Comparison of ENCODE assay signal across 8 mouse cellular contexts in the genomic region with DNA sequence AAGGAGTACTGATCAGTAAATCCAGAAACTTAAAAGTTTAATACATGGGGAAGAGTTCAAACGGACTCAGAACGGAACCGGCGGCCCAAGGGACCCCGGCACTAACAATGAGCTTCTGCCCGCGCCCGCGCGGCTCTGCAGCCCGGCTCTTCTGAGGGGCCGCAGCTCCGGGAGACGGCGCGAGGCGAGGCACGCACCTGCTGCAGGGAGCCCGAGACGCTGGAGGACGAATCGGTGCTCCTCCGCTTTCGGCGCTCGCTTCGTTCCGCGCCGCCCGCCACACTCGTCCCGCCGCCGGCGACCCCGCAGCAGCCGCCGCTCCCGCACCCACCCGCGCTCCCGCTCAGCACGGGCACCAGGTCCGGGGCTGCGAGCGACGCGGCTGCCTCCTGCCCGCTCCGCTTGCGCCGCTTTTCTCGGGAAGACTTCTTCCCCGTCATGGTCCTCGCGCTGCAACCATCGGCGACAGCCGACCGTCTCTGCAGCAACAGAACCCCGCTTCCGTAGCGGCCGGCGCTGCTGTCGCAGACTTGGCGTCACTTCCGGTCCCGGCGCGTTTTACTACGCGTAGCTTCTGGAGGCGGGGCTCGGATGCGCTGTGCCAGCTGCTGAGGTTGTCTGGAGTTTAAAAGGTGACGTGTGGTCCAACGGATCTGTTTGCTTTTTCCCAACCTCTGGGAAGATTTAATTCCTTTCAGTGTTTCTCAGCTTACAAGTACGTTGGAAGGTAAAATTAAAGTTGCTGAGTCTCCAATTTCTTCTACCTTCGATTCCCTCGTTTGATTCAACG. TPM values are rescaled to one million over a fixed set of nuclear protein-coding genes. Genes with fewer than 3 reads are reported as not detected.
DNase-seq lines count a peak whose midpoint lies in the region; ATAC-seq and TF ChIP-seq lines count a peak whose summit lies in the region.

A gene (plus strand): TSS at position 282 of the 790 bp plus-strand sequence.
A gene (minus strand): TSS at position 532 of the 790 bp plus-strand sequence.

- peak within 1 kb of the TSS; percentile 45 for H3K4me2 ChIP-seq in forebrain, embryonic 15.5 days (replicated peaks)

- no peak for TF ChIP-seq CTCF in lung, adult 2 months (IDR thresholded peaks at IDR 0.05; ENCODE audit: insufficient read depth, low read length)

- H3K4me1 ChIP-seq in ES-E14 (ENCODE audit: control insufficient read depth in 2 of 2, insufficient read depth in 2 of 2, low read length in 2 of 2, poor library complexity in 1 of 2): peaks cover 0 to 4% of the 10 kb centered on the region in 2 experiments; a peak in 2 of 4 replicates
- peaks cover 15% of the 10 kb centered on the region for H3K4me1 ChIP-seq in forebrain, embryonic 15.5 days
- peaks cover 2% of the 10 kb centered on the region; the same call in 1 of the 2 replicates for H3K4me1 ChIP-seq in lung, adult 2 months (ENCODE audit: control insufficient read depth, insufficient read depth, low read length)

- H3K9ac ChIP-seq in ES-E14 (ENCODE audit: insufficient read depth, low read depth, low read length, poor library complexity, severe bottlenecking): peak within 1 kb of the TSS; percentile 95
- H3K9ac ChIP-seq in forebrain, embryonic 15.5 days (replicated peaks): peak within 1 kb of the TSS; percentile 91

- DNase-seq in ES-E14 (ENCODE audit: low read depth, low spot score): peak; percentile 84
- DNase-seq in cerebellum, adult 11-12 months: peak; percentile 90
- DNase-seq in heart, postnatal 25 days (ENCODE audit: low spot score): peak; percentile 80
- peak; percentile 88 to 95 for DNase-seq in layer of hippocampus, adult 18-20 months (ENCODE audit: low spot score in 2 of 2)
- DNase-seq in lung, adult 2 months: peak; percentile 95
- peak; percentile 82 to 83 for DNase-seq in thymus, adult 18-20 months

- H3K27me3 ChIP-seq in forebrain, embryonic 15.5 days: no peaks in the 10 kb centered on the region

- peak within 1 kb of the TSS; percentile 76 to 97 for H3K4me3 ChIP-seq in ES-E14 (ENCODE audit: insufficient read depth in 1 of 2, low read depth in 1 of 2, low read length in 2 of 2, poor library complexity in 1 of 2, severe bottlenecking in 1 of 2)
- H3K4me3 ChIP-seq in forebrain, embryonic 15.5 days: peak within 1 kb of the TSS; percentile 99
- H3K4me3 ChIP-seq in lung, adult 2 months (replicated peaks; ENCODE audit: extremely low read depth, low read depth, low read length): peak within 1 kb of the TSS; percentile 93

- TF ChIP-seq POLR2A in lung, adult 2 months (IDR thresholded peaks at IDR 0.05; ENCODE audit: borderline replicate concordance, extremely low read depth, low read depth, low read length): peak; percentile 96

- peak; percentile 98 for ATAC-seq in forebrain, embryonic 15.5 days (replicated peaks)
- ATAC-seq in neutrophil, adult 5-6 weeks (ENCODE audit: extremely low read depth, insufficient number of reproducible peaks, low FRiP score, poor library complexity, severe bottlenecking): peak; percentile 100

- WGBS in forebrain, embryonic 15.5 days: under 1% methylated on average over 82 of the region's 83 CpGs
- 1% methylated on average over 82 of the region's 83 CpGs for WGBS in lung, adult 2 months

- intact Hi-C loops in heart, postnatal 25 days (cut with DNase I): no loop called here

- H3K27ac ChIP-seq in ES-E14 (ENCODE audit: insufficient read depth, low read depth, low read length, poor library complexity, severe bottlenecking): peak within 1 kb of the TSS; percentile 24; the same call in 1 of the 2 replicates
- peak within 1 kb of the TSS; percentile 93 for H3K27ac ChIP-seq in forebrain, embryonic 15.5 days (replicated peaks)

- H3K36me3 ChIP-seq in ES-E14 (ENCODE audit: control insufficient read depth, insufficient read depth, low read length, poor library complexity, severe bottlenecking): no peaks in the 10 kb centered on the region
- H3K36me3 ChIP-seq in forebrain, embryonic 15.5 days: no peaks in the 10 kb centered on the region

- no peaks in the 10 kb centered on the region for H3K9me3 ChIP-seq in ES-E14 (ENCODE audit: control insufficient read depth, insufficient read depth, low read depth, low read length)
- H3K9me3 ChIP-seq in forebrain, embryonic 15.5 days: no peaks in the 10 kb centered on the region

- in situ Hi-C loops in ES-E14 (cut with MboI; ENCODE audit: low sequenced_read_pairs in 2 of 2, unreplicated experiment in 2 of 2): no loop called here

TF ChIP-seq in ES-E14, 5 proteins besides CTCF, POLR2A, EP300 and RAD21:
- TF ChIP-seq ZNF384 (IDR thresholded peaks at IDR 0.05; ENCODE audit: low read depth, low read length) (peak; percentile 56; the same call in 1 of the 2 replicates), HCFC1 (IDR thresholded peaks at IDR 0.05; ENCODE audit: borderline replicate concordance, insufficient read depth, low read length) (peak; percentile 89), MAFK (IDR thresholded peaks at IDR 0.05; ENCODE audit: insufficient read depth, low read depth, low read length) (no peak)

RNA-seq across cellular contexts. Expression of the first gene that starts in this region (rescaled TPM):
- 1.1 TPM in 1 of 2 replicates, not detected in the other for total RNA-seq in ES-E14 (2012; rRNA removed)
- polyA plus RNA-seq in forebrain, embryonic 15.5 days (2015; fragmentation: Nextera tagmentation; extraction: Ambion mirVana): 0.41 TPM in 1 of 2 replicates, not detected in the other
- not detected for total RNA-seq in heart, postnatal 25 days (2021)
- not detected for total RNA-seq in layer of hippocampus, adult 18-20 months (2021)
- not detected in 2 replicates for polyA plus RNA-seq in lung, adult 2 months (2012; rRNA removed)
- not detected in 2 replicates for total RNA-seq in neutrophil, adult 5-6 weeks (2017)

RNA-seq across cellular contexts. Expression of the second gene that starts in this region (rescaled TPM):
- 9.1 and 11.2 TPM in 2 replicates for total RNA-seq in ES-E14 (2012; rRNA removed)
- 20.9 and 25.5 TPM in 2 replicates for polyA plus RNA-seq in forebrain, embryonic 15.5 days (2015; fragmentation: Nextera tagmentation; extraction: Ambion mirVana)
- 1 to 10 TPM; 3.9 to 4.5 TPM for total RNA-seq in heart, postnatal 25 days (2021)
- 10 to 100 TPM; 11.0 to 11.7 TPM for total RNA-seq in layer of hippocampus, adult 18-20 months (2021)
- 5.2 and 7.7 TPM in 2 replicates for polyA plus RNA-seq in lung, adult 2 months (2012; rRNA removed)
- total RNA-seq in neutrophil, adult 5-6 weeks (2017): 19.4 and 22.0 TPM in 2 replicates

Comparison
In these comparisons a context has a peak if more than half of its experiments do, and no peak if none do; other contexts are left out.
1. Peak in every context shown above with its lines: DNase-seq, ATAC-seq, H3K4me3 ChIP-seq and H3K27ac ChIP-seq.